In the genomic region with DNA sequence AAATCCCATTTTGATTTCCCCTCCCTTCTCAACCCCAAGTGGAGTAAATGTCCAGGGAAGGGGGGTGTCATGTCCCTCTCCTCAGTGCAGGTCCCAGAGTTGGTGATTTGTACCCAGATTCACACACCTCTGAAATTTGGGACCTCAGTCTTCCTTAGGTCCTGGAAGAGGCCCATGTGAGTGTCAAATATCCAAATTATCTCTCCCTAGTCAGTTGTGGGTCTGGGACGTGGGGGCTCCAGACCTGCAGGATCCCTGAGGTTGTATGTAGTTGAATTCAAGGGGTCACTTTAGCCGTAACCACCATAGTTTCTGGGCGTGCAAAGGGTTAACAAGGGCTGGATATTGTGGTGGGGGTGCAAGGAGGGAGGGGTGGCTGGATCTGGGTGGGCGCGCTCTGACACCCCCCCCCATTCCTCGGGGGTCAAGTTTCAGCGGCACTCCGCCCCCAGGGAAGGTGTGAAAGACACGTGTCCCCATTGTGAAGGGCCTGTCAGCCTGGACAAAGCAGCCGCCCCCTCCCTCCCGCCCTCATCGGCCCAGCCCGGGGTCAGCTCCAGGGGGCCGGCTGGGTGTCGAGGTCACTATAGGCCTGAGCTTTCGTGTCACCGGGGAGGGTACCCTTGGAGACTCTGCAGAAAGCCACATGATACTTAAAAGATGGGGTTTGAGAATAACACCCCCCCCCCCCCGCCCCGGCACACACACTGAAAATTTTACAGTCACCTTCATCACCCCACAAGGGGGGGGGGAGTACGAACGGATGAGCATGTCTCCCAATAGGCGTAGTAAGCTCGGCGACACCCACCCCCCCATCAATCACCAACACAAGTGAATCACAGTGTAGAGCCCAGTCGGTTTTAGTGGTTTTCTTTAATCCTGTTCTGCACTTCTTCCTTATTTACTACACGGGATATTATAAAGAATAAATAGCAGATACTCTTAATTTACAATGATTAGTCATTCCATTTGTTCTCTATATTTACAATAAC, we compare ENCODE assay signal across 8 mouse cellular contexts. TPM values are rescaled to one million over a fixed set of nuclear protein-coding genes. Genes with fewer than 3 reads are reported as not detected.
DNase-seq lines count a peak whose midpoint lies in the region; ATAC-seq and TF ChIP-seq lines count a peak whose summit lies in the region.
"Had no signal": no experiment of that assay in that cellular context is flagged by ENCODE, and none has a peak within 500 bp of the region (broad histone marks: within the 10 kb centered on the region; RNA-seq: fewer than 3 reads in every experiment).

No protein-coding gene starts in this region.

- peaks cover 5% of the 10 kb centered on the region; the same call in 1 of the 2 replicates for H3K4me1 ChIP-seq in liver, embryonic 11.5 days (replicated peaks; ENCODE audit: control insufficient read depth, insufficient read depth, low read length)
- H3K4me1 ChIP-seq in liver, embryonic 12.5 days, result 0 out of 2 replicates have a peak, but pooled peaks cover 6% of the 10 kb centered on the region
- peaks cover 5% of the 10 kb centered on the region; the same call in 1 of the 2 replicates for H3K4me1 ChIP-seq in forebrain, embryonic 11.5 days (replicated peaks; ENCODE audit: control insufficient read depth, insufficient read depth, low read length)
- H3K4me1 ChIP-seq in limb, embryonic 14.5 days (ENCODE audit: control insufficient read depth, insufficient read depth, low read length), result peaks cover 19% of the 10 kb centered on the region
- peaks cover 13% of the 10 kb centered on the region for H3K4me1 ChIP-seq in stomach, embryonic 16.5 days (ENCODE audit: control insufficient read depth, insufficient read depth, low read length)

- no peak overlapping the region for H3K9ac ChIP-seq in liver, embryonic 11.5 days (ENCODE audit: low read depth, low read length)
- H3K9ac ChIP-seq in liver, embryonic 12.5 days, result no peak overlapping the region
- H3K9ac ChIP-seq in forebrain, embryonic 11.5 days (ENCODE audit: low read length), result peak overlapping the region; percentile 42
- H3K9ac ChIP-seq in limb, embryonic 14.5 days (ENCODE audit: low read depth, low read length, severe bottlenecking), result peak overlapping the region; percentile 65; the same call in 1 of the 2 replicates
- no peak overlapping the region for H3K9ac ChIP-seq in stomach, embryonic 16.5 days (ENCODE audit: low read length)

- no peak for DNase-seq in liver, embryonic 11.5 days (ENCODE audit: low spot score)
- peak; percentile 80 for DNase-seq in forebrain, embryonic 11.5 days (ENCODE audit: low spot score)
- DNase-seq in limb, embryonic 14.5 days (ENCODE audit: low spot score), result no peak
- no peak for DNase-seq in spleen, postnatal 14 days (ENCODE audit: low spot score in 2 of 2)
- DNase-seq in adrenal gland, postnatal 14 days, result no peak

- H3K9me3 ChIP-seq in liver, embryonic 11.5 days (ENCODE audit: control insufficient read depth, low read length), result no peaks in the 10 kb centered on the region
- no peaks in the 10 kb centered on the region for H3K9me3 ChIP-seq in liver, embryonic 12.5 days (replicated peaks)
- H3K9me3 ChIP-seq in forebrain, embryonic 11.5 days (ENCODE audit: control insufficient read depth, low read length), result no peaks in the 10 kb centered on the region
- H3K9me3 ChIP-seq in limb, embryonic 14.5 days (ENCODE audit: control insufficient read depth, low read length), result no peaks in the 10 kb centered on the region
- no peaks in the 10 kb centered on the region for H3K9me3 ChIP-seq in stomach, embryonic 16.5 days (replicated peaks; ENCODE audit: control insufficient read depth, low read length)

- WGBS in liver, embryonic 11.5 days, result 4% methylated on average over 26 of the region's 26 CpGs
- 2% methylated on average over 25 of the region's 26 CpGs for WGBS in liver, embryonic 12.5 days (ENCODE audit: insufficient replicate concordance)
- under 1% methylated on average over 26 of the region's 26 CpGs for WGBS in forebrain, embryonic 11.5 days
- WGBS in limb, embryonic 14.5 days, result 1% methylated on average over 26 of the region's 26 CpGs
- 1% methylated on average over 24 of the region's 26 CpGs for WGBS in stomach, embryonic 16.5 days

- H3K4me3 ChIP-seq in liver, embryonic 11.5 days (ENCODE audit: low read depth, low read length), result no peak overlapping the region
- H3K4me3 ChIP-seq in liver, embryonic 12.5 days, result no peak overlapping the region
- H3K4me3 ChIP-seq in forebrain, embryonic 11.5 days (ENCODE audit: low read depth, low read length), result peak overlapping the region; percentile 79
- H3K4me3 ChIP-seq in limb, embryonic 14.5 days (replicated peaks; ENCODE audit: low read length), result peak overlapping the region; percentile 65
- H3K4me3 ChIP-seq in stomach, embryonic 16.5 days (replicated peaks; ENCODE audit: low read length), result peak overlapping the region; percentile 48

- peaks cover 72% of the 10 kb centered on the region for H3K27me3 ChIP-seq in liver, embryonic 11.5 days (replicated peaks; ENCODE audit: control insufficient read depth, insufficient read depth, low read length)
- peaks cover 91% of the 10 kb centered on the region for H3K27me3 ChIP-seq in liver, embryonic 12.5 days (replicated peaks)
- no peaks in the 10 kb centered on the region for H3K27me3 ChIP-seq in forebrain, embryonic 11.5 days (ENCODE audit: control insufficient read depth, insufficient read depth, low read length)
- H3K27me3 ChIP-seq in limb, embryonic 14.5 days (ENCODE audit: control insufficient read depth, insufficient read depth, low read length), result peaks cover 23% of the 10 kb centered on the region
- peaks cover 21% of the 10 kb centered on the region for H3K27me3 ChIP-seq in stomach, embryonic 16.5 days (ENCODE audit: control insufficient read depth, insufficient read depth, low read length)
- H3K27me3 ChIP-seq: Patski had no signal

- no peaks in the 10 kb centered on the region for H3K36me3 ChIP-seq in liver, embryonic 11.5 days (ENCODE audit: control insufficient read depth, insufficient read depth, low read length)
- no peaks in the 10 kb centered on the region for H3K36me3 ChIP-seq in liver, embryonic 12.5 days
- H3K36me3 ChIP-seq in forebrain, embryonic 11.5 days (ENCODE audit: control insufficient read depth, insufficient read depth, low read length), result no peaks in the 10 kb centered on the region
- no peaks in the 10 kb centered on the region for H3K36me3 ChIP-seq in limb, embryonic 14.5 days (ENCODE audit: control insufficient read depth, insufficient read depth, low read length)
- H3K36me3 ChIP-seq in stomach, embryonic 16.5 days (ENCODE audit: control insufficient read depth, insufficient read depth, low read length), result no peaks in the 10 kb centered on the region

- H3K4me2 ChIP-seq in liver, embryonic 11.5 days, result peak overlapping the region; percentile 25; the same call in 1 of the 2 replicates
- H3K4me2 ChIP-seq in liver, embryonic 12.5 days, result no peak overlapping the region
- peak overlapping the region; percentile 83 for H3K4me2 ChIP-seq in forebrain, embryonic 11.5 days (ENCODE audit: low read depth, low read length, severe bottlenecking)
- H3K4me2 ChIP-seq in limb, embryonic 14.5 days (replicated peaks; ENCODE audit: low read depth, low read length, severe bottlenecking), result peak overlapping the region; percentile 73
- peak overlapping the region; percentile 74 for H3K4me2 ChIP-seq in stomach, embryonic 16.5 days (ENCODE audit: low read depth, low read length)

- ATAC-seq in liver, embryonic 11.5 days (replicated peaks; ENCODE audit: low FRiP score), result no peak
- ATAC-seq in liver, embryonic 12.5 days, result no peak
- peak; percentile 0; the same call in 1 of the 2 replicates for ATAC-seq in forebrain, embryonic 11.5 days (replicated peaks; ENCODE audit: low FRiP score)
- ATAC-seq in limb, embryonic 14.5 days (ENCODE audit: low FRiP score, low read depth), result no peak
- ATAC-seq in stomach, embryonic 16.5 days (ENCODE audit: insufficient read depth, low FRiP score), result no peak
- ATAC-seq: Patski had no signal

- H3K27ac ChIP-seq in liver, embryonic 11.5 days (ENCODE audit: low read depth, low read length), result no peak overlapping the region
- no peak overlapping the region for H3K27ac ChIP-seq in liver, embryonic 12.5 days
- H3K27ac ChIP-seq in forebrain, embryonic 11.5 days (ENCODE audit: low read depth, low read length), result peak overlapping the region; percentile 84
- H3K27ac ChIP-seq in limb, embryonic 14.5 days (replicated peaks; ENCODE audit: low read depth, low read length), result peak overlapping the region; percentile 19; the same call in 1 of the 2 replicates
- H3K27ac ChIP-seq in stomach, embryonic 16.5 days (ENCODE audit: low read length), result no peak overlapping the region

- no peak for TF ChIP-seq POLR2A in limb, embryonic 14.5 days (IDR thresholded peaks at IDR 0.05; ENCODE audit: borderline replicate concordance, extremely low read depth, insufficient read depth, insufficient read length)

RNA-seq across cellular contexts. Expression of a gene that starts 2.1 kb away (rescaled TPM):
- 0.36 and 0.38 TPM in 2 replicates for polyA plus RNA-seq in liver, embryonic 11.5 days (2014; fragmentation: Nextera tagmentation; extraction: Ambion mirVana)
- 0.20 and 0.23 TPM in 2 replicates for polyA plus RNA-seq in liver, embryonic 12.5 days (2016; fragmentation: Nextera tagmentation; extraction: Ambion mirVana)
- 8.0 and 10.4 TPM in 2 replicates for polyA plus RNA-seq in forebrain, embryonic 11.5 days (2014; fragmentation: Nextera tagmentation; extraction: Ambion mirVana)
- 19.5 and 27.1 TPM in 2 replicates for polyA plus RNA-seq in limb, embryonic 14.5 days (2012; rRNA removed)
- polyA plus RNA-seq in limb, embryonic 14.5 days (2014; fragmentation: Nextera tagmentation; extraction: Ambion mirVana), result 8.1 and 9.5 TPM in 2 replicates
- polyA plus RNA-seq in stomach, embryonic 16.5 days (2015; fragmentation: Nextera tagmentation; extraction: Ambion mirVana), result 0.52 and 1.1 TPM in 2 replicates
- 0.64 and 0.85 TPM in 2 replicates for total RNA-seq in adrenal gland, postnatal 14 days (2021)

Comparison
In these comparisons a context has a peak if more than half of its experiments do, and no peak if none do; other contexts are left out.
1. H3K27ac ChIP-seq: peak in forebrain, embryonic 11.5 days (single experiment) and limb, embryonic 14.5 days (single experiment); none in liver, embryonic 11.5 days (single experiment), liver, embryonic 12.5 days (single experiment) and stomach, embryonic 16.5 days (single experiment).
2. H3K4me3 ChIP-seq: peak in forebrain, embryonic 11.5 days (single experiment), limb, embryonic 14.5 days (single experiment) and stomach, embryonic 16.5 days (single experiment); none in liver, embryonic 11.5 days (single experiment) and liver, embryonic 12.5 days (single experiment).
3. H3K9ac ChIP-seq: peak in forebrain, embryonic 11.5 days (single experiment) and limb, embryonic 14.5 days (single experiment); none in liver, embryonic 11.5 days (single experiment), liver, embryonic 12.5 days (single experiment) and stomach, embryonic 16.5 days (single experiment).